Mouse (Mus musculus): ENCODE data around the gene Mut.

The Mut gene

GRCm38 (mm10) chr17:40934420-40935231, at the start of gene Mut, which contains the start of gene Cenpq:
Gene Mut, plus strand, starts transcription at chr17:40934685.
Gene Cenpq, minus strand, starts transcription at chr17:40935047.
- peak; percentile 94 for DNase-seq (ENCODE audit: low read depth, low spot score)

- no peak for DNase-seq (ENCODE audit: low read depth, low spot score)
These were observed 49.3 kb upstream of the Mut start for GRCm38 (mm10) chr17:40885155-40885554.

- DNase-seq (ENCODE audit: low read depth, low spot score) = no peak
These were observed 46.5 kb upstream of the Mut start for GRCm38 (mm10) chr17:40887849-40888536.

- DNase-seq (ENCODE audit: low read depth, low spot score) = no peak
These were observed 37.6 kb upstream of the Mut start for GRCm38 (mm10) chr17:40896863-40897262.

- DNase-seq (ENCODE audit: low read depth, low spot score) = no peak
These were observed 34.6 kb upstream of the Mut start for GRCm38 (mm10) chr17:40899783-40900363.

GRCm38 (mm10) chr17:40903345-40903744, 31.1 kb upstream of the Mut start:
- no peak for DNase-seq (ENCODE audit: low read depth, low spot score)

GRCm38 (mm10) chr17:40904056-40904597, 30.4 kb upstream of the Mut start:
- DNase-seq (ENCODE audit: low read depth, low spot score) = no peak

GRCm38 (mm10) chr17:40904721-40905154, 29.7 kb upstream of the Mut start:
- DNase-seq (ENCODE audit: low read depth, low spot score) = no peak

GRCm38 (mm10) chr17:40914250-40914649, 20.2 kb upstream of the Mut start, which contains the start of gene Glyatl3:
Gene Glyatl3, minus strand, starts transcription at chr17:40914350.
- DNase-seq (ENCODE audit: low read depth, low spot score) = no peak

GRCm38 (mm10) chr17:40915499-40915898, 19.0 kb upstream of the Mut start:
- DNase-seq (ENCODE audit: low read depth, low spot score) = no peak

GRCm38 (mm10) chr17:40933985-40934384, 500 bp upstream of the Mut start:
- DNase-seq (ENCODE audit: low read depth, low spot score) = no peak

- DNase-seq (ENCODE audit: low read depth, low spot score) = no peak
These were observed 14.0 kb downstream of the Mut start for GRCm38 (mm10) chr17:40948518-40948917.

- no peak for DNase-seq (ENCODE audit: low read depth, low spot score)
These were observed 43.4 kb downstream of the Mut start for GRCm38 (mm10) chr17:40977914-40978313.

- no peak for DNase-seq (ENCODE audit: low read depth, low spot score)
These were observed 57.6 kb downstream of the Mut start for GRCm38 (mm10) chr17:40992102-40992501.
